Mouse (Mus musculus) stomach, postnatal 0 days (tissue): ENCODE results near the gene Smu1. TPM values are rescaled to one million over a fixed set of nuclear protein-coding genes. Genes with fewer than 3 reads are reported as not detected.

Source experiments
- ATAC-seq: fragments of 200-750 bp; cut with Nextera tagmentation; 2 replicates; pipeline ENCODE4 v1.8.0; 2017; ENCODE audit not compliant: low FRiP score, low TSS enrichment
- DNase-seq: peaks from one replicate; pipeline ENCODE4 v3.0.0-alpha.2; 2016; ENCODE audit warnings: low spot score
- H3K27ac ChIP-seq: fragments of 300-500 bp; sonication (generic); replicated peaks from 2 replicates; pipeline ENCODE4 v1.5.1; 2014; ENCODE audit warnings: mild to moderate bottlenecking, control low read depth
- H3K27me3 ChIP-seq: fragments of 300-500 bp; sonication (generic); 2 replicates; pipeline ENCODE4 v1.6.1; 2014; ENCODE audit warnings: low read length; ENCODE audit not compliant: control insufficient read depth, insufficient read depth
- H3K36me3 ChIP-seq: fragments of 300-500 bp; sonication (generic); 2 replicates; pipeline ENCODE4 v1.6.1; 2014; ENCODE audit warnings: low read length, mixed read lengths; ENCODE audit not compliant: control insufficient read depth, insufficient read depth
- H3K4me1 ChIP-seq: fragments of 300-500 bp; sonication (generic); replicated peaks from 2 replicates; pipeline ENCODE4 v1.6.1; 2014; ENCODE audit warnings: antibody characterized with exemption; ENCODE audit not compliant: control insufficient read depth, insufficient read depth
- H3K4me2 ChIP-seq: fragments of 300-500 bp; sonication (generic); replicated peaks from 2 replicates; pipeline ENCODE4 v1.6.1; 2014; ENCODE audit warnings: low read depth, mild to moderate bottlenecking, control low read depth, moderate library complexity
- H3K4me3 ChIP-seq: fragments of 300-500 bp; sonication (generic); 2 replicates; pipeline ENCODE4 v1.5.1; 2014; ENCODE audit warnings: low read depth, low read length, control low read depth
- H3K9ac ChIP-seq: fragments of 300-500 bp; sonication (generic); 2 replicates; pipeline ENCODE4 v1.6.1; 2014; ENCODE audit warnings: mild to moderate bottlenecking, low read length, control low read depth, mixed read lengths
- H3K9me3 ChIP-seq: fragments of 300-500 bp; sonication (generic); 2 replicates; pipeline ENCODE4 v1.6.1; 2016; ENCODE audit warnings: low read length; ENCODE audit not compliant: control insufficient read depth
- CTCF ChIP-seq: IDR thresholded peaks from 2 replicates; pipeline ENCODE4 v1.5.1; 2016; ENCODE audit warnings: antibody characterized with exemption, low read depth, mild to moderate bottlenecking, moderate library complexity
- EP300 ChIP-seq: optimal IDR thresholded peaks from 2 replicates; pipeline ENCODE3; 2016; ENCODE audit warnings: antibody characterized with exemption
- WGBS: fragments of 180-500 bp; shearing (Covaris S2); extraction: QIAGEN DNeasy Blood & Tissue Kit; methylation state at CpG from one replicate; pipeline ENCODE4 v1.1.7; 2014; 5-methylcytosine and 5-hydroxymethylcytosine counted together
- microRNA counts: library from miRNA; unstranded; fragments of <30 nt; microRNA quantifications from one replicate; lab custom pipeline; 2015
- microRNA-seq: library from miRNA; unstranded; fragments of <30 nt; microRNA quantifications from one replicate; pipeline ENCODE4, GENCODE M21; 2016
- polyA plus RNA-seq: library from polyadenylated mRNA; unstranded; fragments of >200 nt; fragmentation: Nextera tagmentation; extraction: Ambion mirVana; gene quantifications from 2 replicates; pipeline ENCODE4 v1.2.1, GENCODE M21; 2015

Smu1 gene
- polyA plus RNA-seq, 1 experiment from 2014 or later, result 79.9 TPM

DNA sequence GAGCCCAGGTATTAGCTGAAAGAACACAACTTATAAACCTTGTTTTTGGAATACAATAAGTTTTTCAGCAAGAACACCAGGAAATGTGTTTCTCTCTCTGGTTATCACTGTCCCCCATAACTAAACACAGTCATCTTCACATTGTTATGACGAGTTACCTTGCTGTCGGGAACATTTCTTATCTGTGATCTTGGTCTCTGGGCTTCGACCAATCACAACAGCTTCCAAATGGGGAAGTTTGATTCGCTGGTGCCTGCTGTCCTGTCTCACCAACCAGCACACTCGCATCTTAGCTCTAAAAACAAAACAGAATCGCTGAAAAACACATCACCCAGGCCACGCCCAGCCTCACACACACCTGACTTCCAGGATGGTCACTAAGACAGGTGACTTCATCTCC, 60.7 kb downstream of the Smu1 start:
- no peak for DNase-seq
- 80% methylated on average over 7 of the region's 7 CpGs for WGBS
- peaks cover 1% of the 10 kb centered on the region for H3K4me1 ChIP-seq
- H3K4me2 ChIP-seq, result no peak overlapping the region
- H3K27ac ChIP-seq, result no peak overlapping the region
- TF ChIP-seq CTCF, result no peak
- no peak for TF ChIP-seq EP300
- no peak overlapping the region for H3K4me3 ChIP-seq
- H3K9ac ChIP-seq, result no peak overlapping the region
- H3K27me3 ChIP-seq, result no peaks in the 10 kb centered on the region
- no peaks in the 10 kb centered on the region for H3K9me3 ChIP-seq
- peaks cover 13% of the 10 kb centered on the region for H3K36me3 ChIP-seq
- no peak for ATAC-seq

DNA sequence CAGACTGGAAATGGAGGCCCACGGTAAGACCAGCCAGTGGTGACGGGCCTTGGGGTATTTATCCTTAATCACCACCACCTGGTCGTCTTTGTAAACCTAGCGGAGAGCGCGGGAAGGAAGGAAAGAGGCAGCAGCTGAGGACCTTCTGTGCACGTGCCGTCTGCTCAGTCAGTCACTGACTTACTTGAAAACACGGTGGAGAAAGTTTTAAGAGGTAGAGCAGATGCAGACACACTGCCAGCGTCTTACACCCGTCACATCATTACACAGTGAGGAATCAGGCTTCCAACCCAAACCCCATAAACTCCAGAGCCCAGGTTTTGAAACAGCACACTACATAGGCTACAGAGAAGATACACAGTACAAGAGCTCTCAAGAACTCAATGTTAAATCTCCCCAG, 66.6 kb downstream of the Smu1 start:
- Histone ChIP-seq H3K4me2 (no peak overlapping the region), H3K27me3 (no peaks in the 10 kb centered on the region), H3K36me3 (peaks cover 20% of the 10 kb centered on the region; the same call in 1 of the 2 replicates), H3K27ac (no peak overlapping the region), H3K4me1 (no peaks in the 10 kb centered on the region), H3K9ac (no peak overlapping the region), H3K4me3 (no peak overlapping the region), H3K9me3 (no peaks in the 10 kb centered on the region)
- no peak for TF ChIP-seq CTCF
- no peak for TF ChIP-seq EP300
- DNase-seq (no peak), ATAC-seq (no peak)
- 79% methylated on average over 11 of the region's 11 CpGs for WGBS

MicroRNAs within 50 kb of the gene (microRNA counts, 519-probe panel; counts per million panel counts)
- not detected for microRNA mmu-miR-207 (lab: Ali Mortazavi, UCI)

Small RNA genes lying within 50 kb of the gene (microRNA-seq; reads per million reads assigned to microRNA genes)
- gene Mir207, result not detected

Other genes starting within 250 kb of the Smu1 start
- gene Aptx, start 54.7 kb downstream of the Smu1 start, polyA plus RNA-seq, result 21.2 and 24.0 TPM in 2 replicates
- gene Dnaja1, start 35.8 kb downstream of the Smu1 start, polyA plus RNA-seq, result 185 and 203 TPM in 2 replicates
- 34.3 and 35.0 TPM in 2 replicates for gene B4galt1, start 96.1 kb upstream of the Smu1 start, polyA plus RNA-seq
- 75.5 and 86.9 TPM in 2 replicates for gene Spink4, start 162.1 kb upstream of the Smu1 start, polyA plus RNA-seq
- gene Bag1, start 190.4 kb upstream of the Smu1 start, polyA plus RNA-seq, result 259 and 270 TPM in 2 replicates
- 121 and 125 TPM in 2 replicates for gene Chmp5, start 190.5 kb upstream of the Smu1 start, polyA plus RNA-seq
- 27.9 and 28.5 TPM in 2 replicates for gene Nfx1, start 213.0 kb upstream of the Smu1 start, polyA plus RNA-seq